Mouse (Mus musculus) lung, postnatal 0 days (tissue): ENCODE measurements around the gene Gps2.

Experiments
- CTCF ChIP-seq: IDR thresholded peaks from 2 replicates; pipeline ENCODE4 v1.5.1; 2016; ENCODE audit warnings: antibody characterized with exemption, mild to moderate bottlenecking
- EP300 ChIP-seq: IDR thresholded peaks from 2 replicates; pipeline ENCODE4 v1.6.1; 2016; ENCODE audit warnings: antibody characterized with exemption, mild to moderate bottlenecking, control low read depth

- TF ChIP-seq EP300, result no peak
- TF ChIP-seq CTCF, result no peak
Measured at GRCm38 (mm10) chr11:69867335-69867734, 46.4 kb upstream of the Gps2 start.
